Mouse (Mus musculus): Measurements from ENCODE around the gene Zbtb40. TPM values are rescaled to one million over a fixed set of nuclear protein-coding genes. Genes with fewer than 3 reads are reported as not detected.

Zbtb40 gene
- polyA plus RNA-seq, 1 experiment from 2014 or later, result 5.1 TPM

DNA sequence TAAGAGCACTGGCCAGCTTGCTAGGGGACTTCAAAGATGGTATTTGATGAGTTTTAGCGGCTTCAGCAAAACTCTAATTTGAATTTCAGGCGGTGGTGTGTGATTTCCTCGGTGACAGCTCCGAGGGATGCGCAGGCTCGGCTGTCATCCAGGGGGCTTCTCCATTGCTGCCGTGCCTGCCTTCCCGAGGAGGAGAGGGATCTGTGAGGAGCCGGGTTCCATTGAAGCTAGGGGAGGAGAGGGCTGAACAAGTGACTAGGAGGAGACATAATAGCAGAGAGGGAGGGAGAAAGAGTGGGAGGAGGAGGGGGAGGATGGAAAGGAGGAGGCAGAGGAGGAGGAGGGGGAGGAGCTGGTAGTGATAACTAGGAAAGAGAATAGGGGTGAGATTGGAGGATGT lies 81.1 kb downstream of the Zbtb40 start:
- no peak overlapping the region for H3K9ac ChIP-seq (ENCODE audit: low read length)
- H3K27ac ChIP-seq (replicated peaks; ENCODE audit: low read depth, low read length), result no peak overlapping the region
- H3K4me2 ChIP-seq (ENCODE audit: low read depth, severe bottlenecking), result no peak overlapping the region
- ATAC-seq (ENCODE audit: insufficient number of reproducible peaks, low FRiP score, low TSS enrichment, low read depth) (no peak), DNase-seq (ENCODE audit: low spot score) (no peak)
- H3K27me3 ChIP-seq (ENCODE audit: control insufficient read depth, insufficient read depth, low read length), result peaks cover 38% of the 10 kb centered on the region
- 26% methylated on average over 9 of the region's 9 CpGs for WGBS
- H3K36me3 ChIP-seq (ENCODE audit: control insufficient read depth, insufficient read depth, low read length), result no peaks in the 10 kb centered on the region
- H3K4me3 ChIP-seq (ENCODE audit: low read depth, low read length), result no peak overlapping the region
- no peaks in the 10 kb centered on the region for H3K9me3 ChIP-seq (ENCODE audit: control insufficient read depth, low read length)
- peaks cover 7% of the 10 kb centered on the region; the same call in 1 of the 2 replicates for H3K4me1 ChIP-seq (ENCODE audit: control insufficient read depth, insufficient read depth, low read length)

DNA sequence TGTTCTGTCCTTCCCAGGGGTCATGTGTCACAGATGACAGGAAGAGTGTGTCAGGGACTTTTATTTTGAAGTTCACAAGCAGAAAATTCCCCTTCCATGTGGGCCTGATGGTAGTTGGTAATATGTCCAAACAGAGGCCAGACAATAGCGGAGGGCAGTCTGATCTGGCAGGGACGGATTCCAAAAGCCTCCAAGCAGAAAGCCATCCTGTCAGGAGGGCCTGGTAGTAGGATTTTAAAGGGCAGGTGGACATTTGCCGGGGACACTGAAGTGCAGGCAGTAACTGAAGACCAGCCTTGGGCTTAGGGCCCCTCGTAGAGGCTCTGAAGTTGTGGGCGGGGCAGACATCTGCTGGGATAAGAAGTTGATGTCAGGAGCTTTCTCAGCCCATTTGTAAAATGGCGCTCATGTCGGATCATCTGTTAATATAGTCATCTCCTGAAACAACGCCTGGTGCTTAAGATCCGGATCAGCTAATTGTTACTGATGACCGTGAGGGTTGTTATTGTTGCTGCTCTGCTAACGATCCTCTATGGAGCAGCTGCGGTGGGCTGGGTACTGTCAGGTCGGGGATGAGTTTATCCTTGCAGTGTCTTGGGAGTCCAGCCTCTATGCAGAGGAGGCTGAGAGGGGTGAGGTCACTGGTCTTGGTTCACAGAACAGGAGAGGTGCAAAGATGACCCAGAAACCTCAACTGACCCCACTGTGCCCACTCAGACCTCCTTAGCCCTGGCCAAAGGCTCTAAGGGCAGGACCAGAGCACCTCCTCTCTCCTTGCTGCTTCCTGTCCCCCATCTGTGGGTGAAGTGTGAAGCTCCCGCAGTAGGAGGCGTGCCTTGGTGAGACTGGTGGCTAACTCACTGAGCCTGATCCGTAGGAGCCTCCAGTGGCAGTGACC lies 81.9 kb downstream of the Zbtb40 start:
- Histone ChIP-seq H3K27ac (replicated peaks; ENCODE audit: low read depth, low read length) (no peak overlapping the region), H3K4me1 (ENCODE audit: control insufficient read depth, insufficient read depth, low read length) (peaks cover 11% of the 10 kb centered on the region), H3K27me3 (ENCODE audit: control insufficient read depth, insufficient read depth, low read length) (peaks cover 38% of the 10 kb centered on the region), H3K4me3 (ENCODE audit: low read depth, low read length) (no peak overlapping the region), H3K9me3 (ENCODE audit: control insufficient read depth, low read length) (no peaks in the 10 kb centered on the region), H3K9ac (ENCODE audit: low read length) (no peak overlapping the region), H3K4me2 (ENCODE audit: low read depth, severe bottlenecking) (no peak overlapping the region), H3K36me3 (ENCODE audit: control insufficient read depth, insufficient read depth, low read length) (no peaks in the 10 kb centered on the region)
- WGBS, result 24% methylated on average over 16 of the region's 16 CpGs
- ATAC-seq (ENCODE audit: insufficient number of reproducible peaks, low FRiP score, low TSS enrichment, low read depth) (no peak), DNase-seq (ENCODE audit: low spot score) (no peak)

DNA sequence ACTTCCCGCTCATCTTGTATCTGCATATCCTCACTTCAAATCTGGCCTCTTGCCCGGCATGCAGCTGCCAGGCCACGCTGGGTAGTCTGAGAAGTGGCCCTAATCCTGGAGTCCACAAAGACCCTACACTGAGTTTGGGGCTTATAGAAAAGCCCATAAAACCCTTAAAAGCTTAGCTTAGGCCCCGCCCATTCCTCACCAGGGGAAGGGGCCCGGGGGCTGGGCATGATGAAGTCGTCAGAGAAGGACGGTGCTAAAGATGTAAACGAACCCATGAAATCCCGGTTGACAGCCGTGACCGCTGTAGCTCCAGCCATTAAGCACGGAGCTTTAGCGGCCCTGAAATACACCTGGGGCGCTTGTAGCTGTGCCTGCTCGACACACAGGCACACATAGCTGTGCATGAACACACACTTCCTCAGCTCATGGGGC lies 83.6 kb downstream of the Zbtb40 start:
- Histone ChIP-seq H3K4me2 (ENCODE audit: low read depth, severe bottlenecking) (no peak overlapping the region), H3K4me1 (ENCODE audit: control insufficient read depth, insufficient read depth, low read length) (peaks cover 19% of the 10 kb centered on the region), H3K9ac (ENCODE audit: low read length) (no peak overlapping the region), H3K9me3 (ENCODE audit: control insufficient read depth, low read length) (no peaks in the 10 kb centered on the region), H3K27me3 (ENCODE audit: control insufficient read depth, insufficient read depth, low read length) (peaks cover 35% of the 10 kb centered on the region), H3K27ac (replicated peaks; ENCODE audit: low read depth, low read length) (no peak overlapping the region), H3K4me3 (ENCODE audit: low read depth, low read length) (no peak overlapping the region), H3K36me3 (ENCODE audit: control insufficient read depth, insufficient read depth, low read length) (no peaks in the 10 kb centered on the region)
- WGBS, result 15% methylated on average over 15 of the region's 15 CpGs
- no peak for DNase-seq (ENCODE audit: low spot score)
- ATAC-seq (ENCODE audit: insufficient number of reproducible peaks, low FRiP score, low TSS enrichment, low read depth), result peak; percentile 69

DNA sequence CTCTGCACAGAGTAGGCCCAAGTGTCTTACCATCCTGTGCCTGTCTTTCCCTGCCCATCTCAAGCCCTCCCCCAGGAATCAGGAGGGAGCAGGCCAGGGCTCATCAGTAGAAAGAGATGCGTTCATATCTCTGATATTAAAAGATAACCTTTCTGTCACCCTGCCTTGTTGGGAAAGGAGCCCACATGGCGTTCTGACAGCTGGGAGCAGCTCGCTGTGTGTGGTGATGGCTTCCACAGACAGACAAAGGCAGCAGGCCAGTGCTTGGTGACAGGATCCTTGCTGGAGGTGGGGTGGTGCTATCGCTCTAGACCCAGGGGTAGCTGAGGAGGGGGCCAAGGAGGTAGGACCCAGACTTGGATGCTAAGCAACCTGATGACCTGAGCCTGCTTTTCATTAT lies 86.2 kb downstream of the Zbtb40 start:
- 70% methylated on average over 4 of the region's 4 CpGs for WGBS
- Histone ChIP-seq H3K9ac (ENCODE audit: low read length) (no peak overlapping the region), H3K4me3 (ENCODE audit: low read depth, low read length) (no peak overlapping the region), H3K4me2 (ENCODE audit: low read depth, severe bottlenecking) (no peak overlapping the region), H3K27ac (replicated peaks; ENCODE audit: low read depth, low read length) (no peak overlapping the region), H3K36me3 (ENCODE audit: control insufficient read depth, insufficient read depth, low read length) (no peaks in the 10 kb centered on the region), H3K9me3 (ENCODE audit: control insufficient read depth, low read length) (no peaks in the 10 kb centered on the region), H3K27me3 (ENCODE audit: control insufficient read depth, insufficient read depth, low read length) (peaks cover 35% of the 10 kb centered on the region), H3K4me1 (ENCODE audit: control insufficient read depth, insufficient read depth, low read length) (peaks cover 13% of the 10 kb centered on the region)
- DNase-seq (ENCODE audit: low spot score) (no peak), ATAC-seq (ENCODE audit: insufficient number of reproducible peaks, low FRiP score, low TSS enrichment, low read depth) (no peak)

DNA sequence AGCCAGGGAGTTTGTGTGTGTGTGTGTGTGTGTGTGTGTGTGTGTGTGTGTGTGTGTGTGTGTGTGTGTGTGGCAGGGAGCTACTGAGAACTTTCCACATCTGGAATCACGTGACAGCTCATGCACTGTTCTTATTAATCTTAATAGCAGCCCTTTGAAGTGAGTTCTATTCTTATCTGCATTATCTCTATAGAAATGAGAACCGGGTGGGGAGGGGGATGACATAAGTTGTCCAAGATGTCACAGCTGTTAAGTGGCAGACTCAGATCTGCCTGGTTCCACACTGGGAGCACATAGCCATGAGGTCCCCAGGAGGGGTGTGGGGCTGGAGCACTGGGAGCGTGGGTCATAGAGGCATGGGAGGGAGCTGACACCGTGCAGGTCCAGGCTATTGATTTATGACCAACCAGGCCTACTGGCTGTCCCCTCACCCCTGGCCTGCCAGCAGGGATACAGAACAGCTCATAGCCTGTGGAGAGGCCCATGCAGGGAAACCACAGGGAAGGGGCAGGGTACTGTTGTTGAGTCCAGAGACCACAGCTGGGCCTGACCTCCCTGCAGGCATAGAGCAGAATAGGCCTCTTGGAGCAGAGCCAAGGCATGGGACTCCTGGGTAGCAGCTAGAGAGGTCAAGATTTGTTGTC lies 86.8 kb downstream of the Zbtb40 start:
- H3K9ac ChIP-seq (ENCODE audit: low read length), result no peak overlapping the region
- DNase-seq (ENCODE audit: low spot score) (no peak), ATAC-seq (ENCODE audit: insufficient number of reproducible peaks, low FRiP score, low TSS enrichment, low read depth) (no peak)
- no peak overlapping the region for H3K27ac ChIP-seq (replicated peaks; ENCODE audit: low read depth, low read length)
- WGBS, result 11% methylated on average over 4 of the region's 4 CpGs
- no peaks in the 10 kb centered on the region for H3K36me3 ChIP-seq (ENCODE audit: control insufficient read depth, insufficient read depth, low read length)
- H3K4me3 ChIP-seq (ENCODE audit: low read depth, low read length), result no peak overlapping the region
- H3K4me2 ChIP-seq (ENCODE audit: low read depth, severe bottlenecking), result no peak overlapping the region
- peaks cover 36% of the 10 kb centered on the region for H3K27me3 ChIP-seq (ENCODE audit: control insufficient read depth, insufficient read depth, low read length)
- H3K4me1 ChIP-seq (ENCODE audit: control insufficient read depth, insufficient read depth, low read length), result peaks cover 16% of the 10 kb centered on the region
- no peaks in the 10 kb centered on the region for H3K9me3 ChIP-seq (ENCODE audit: control insufficient read depth, low read length)

DNA sequence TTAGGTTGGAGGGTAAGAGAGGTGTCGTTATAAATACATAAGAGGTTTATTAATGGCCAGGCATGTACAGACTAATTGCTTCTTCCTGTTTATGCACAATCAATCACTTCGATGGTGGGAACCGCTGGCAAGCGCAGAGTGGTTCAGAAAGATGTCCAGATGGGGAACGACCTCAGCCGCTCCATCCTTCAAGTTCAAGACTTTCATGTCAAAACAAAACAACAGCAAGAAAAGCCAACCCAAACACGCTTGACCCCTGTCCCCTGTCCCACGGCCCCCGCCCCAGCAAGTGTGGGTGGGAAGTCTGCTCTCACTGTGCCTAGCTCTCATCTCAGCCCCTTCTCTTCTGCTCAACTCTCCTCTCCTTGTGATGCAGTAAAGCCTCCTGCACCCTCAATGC lies 88.0 kb downstream of the Zbtb40 start:
- Histone ChIP-seq H3K9ac (ENCODE audit: low read length) (no peak overlapping the region), H3K4me2 (ENCODE audit: low read depth, severe bottlenecking) (no peak overlapping the region), H3K4me1 (ENCODE audit: control insufficient read depth, insufficient read depth, low read length) (peaks cover 19% of the 10 kb centered on the region), H3K4me3 (ENCODE audit: low read depth, low read length) (no peak overlapping the region), H3K9me3 (ENCODE audit: control insufficient read depth, low read length) (no peaks in the 10 kb centered on the region), H3K36me3 (ENCODE audit: control insufficient read depth, insufficient read depth, low read length) (no peaks in the 10 kb centered on the region), H3K27ac (replicated peaks; ENCODE audit: low read depth, low read length) (no peak overlapping the region), H3K27me3 (ENCODE audit: control insufficient read depth, insufficient read depth, low read length) (peaks cover 36% of the 10 kb centered on the region)
- DNase-seq (ENCODE audit: low spot score) (no peak), ATAC-seq (ENCODE audit: insufficient number of reproducible peaks, low FRiP score, low TSS enrichment, low read depth) (no peak)
- WGBS, result 48% methylated on average over 9 of the region's 9 CpGs

DNA sequence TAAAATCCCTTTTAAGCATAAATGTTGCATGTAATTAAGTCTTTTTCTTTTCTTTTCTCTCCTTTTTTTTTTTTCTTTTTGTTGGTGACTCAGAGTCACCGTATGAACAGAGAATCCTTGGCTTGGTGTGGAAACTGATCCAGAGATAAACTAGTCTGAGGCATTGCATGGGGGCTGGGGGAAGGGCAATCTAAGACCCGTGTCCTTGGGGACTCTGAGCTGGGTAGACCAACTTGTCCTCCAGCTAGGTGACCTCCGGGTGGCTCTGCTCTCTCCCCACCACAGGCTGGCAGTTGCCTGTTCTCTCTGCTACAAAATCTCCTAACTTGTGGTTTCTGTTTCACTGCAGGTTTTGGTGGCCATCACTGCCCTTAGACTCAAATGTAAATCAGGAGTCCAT lies 88.5 kb downstream of the Zbtb40 start:
- Histone ChIP-seq H3K36me3 (ENCODE audit: control insufficient read depth, insufficient read depth, low read length) (no peaks in the 10 kb centered on the region), H3K9ac (ENCODE audit: low read length) (no peak overlapping the region), H3K4me3 (ENCODE audit: low read depth, low read length) (no peak overlapping the region), H3K4me1 (ENCODE audit: control insufficient read depth, insufficient read depth, low read length) (peaks cover 19% of the 10 kb centered on the region), H3K9me3 (ENCODE audit: control insufficient read depth, low read length) (no peaks in the 10 kb centered on the region), H3K27me3 (ENCODE audit: control insufficient read depth, insufficient read depth, low read length) (peaks cover 40% of the 10 kb centered on the region), H3K27ac (replicated peaks; ENCODE audit: low read depth, low read length) (no peak overlapping the region), H3K4me2 (ENCODE audit: low read depth, severe bottlenecking) (no peak overlapping the region)
- DNase-seq (ENCODE audit: low spot score) (no peak), ATAC-seq (ENCODE audit: insufficient number of reproducible peaks, low FRiP score, low TSS enrichment, low read depth) (no peak)
- 63% methylated on average over 3 of the region's 3 CpGs for WGBS

DNA sequence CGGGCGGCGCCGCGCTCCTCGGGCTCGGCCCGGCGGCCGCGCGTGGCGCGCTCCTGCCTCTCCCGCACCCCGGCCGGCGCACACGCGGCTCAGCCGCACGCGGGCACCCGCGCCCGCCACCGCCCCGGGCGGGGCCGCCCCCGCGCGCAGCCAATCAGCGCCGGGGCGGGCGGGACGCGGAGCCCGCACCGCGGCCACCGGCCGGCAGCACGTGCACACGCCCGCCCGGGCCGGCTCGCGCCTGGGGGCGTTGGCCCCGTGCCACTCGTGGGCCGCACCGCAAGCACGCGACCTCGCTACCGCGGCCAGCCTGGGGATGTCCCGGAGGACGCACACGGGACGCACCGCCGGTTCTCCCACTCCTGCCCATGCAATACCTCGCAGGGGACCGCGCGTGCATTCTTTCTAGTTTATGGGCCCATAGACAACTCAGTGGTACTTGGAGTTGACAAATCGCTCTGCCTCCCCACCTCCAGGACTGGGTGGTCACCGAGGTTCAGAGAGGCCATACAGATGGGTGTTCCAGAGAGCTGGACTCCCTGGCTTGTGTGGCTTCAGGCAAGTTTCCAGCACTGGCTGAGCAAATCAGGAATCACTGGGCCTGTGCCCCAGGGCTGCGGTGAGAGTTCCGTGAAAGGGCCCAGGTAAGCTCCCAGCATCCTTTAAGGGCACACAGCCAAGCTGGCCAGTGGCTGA lies 91.7 kb downstream of the Zbtb40 start, which contains the start of gene Epha8:
TSS of gene Epha8 (minus strand) at position 66 of the 696 bp plus-strand sequence.
- ATAC-seq (ENCODE audit: insufficient number of reproducible peaks, low FRiP score, low TSS enrichment, low read depth) (no peak), DNase-seq (ENCODE audit: low spot score) (no peak)
- peak within 1 kb of the TSS; percentile 34 for H3K9ac ChIP-seq (ENCODE audit: low read length)
- H3K36me3 ChIP-seq (ENCODE audit: control insufficient read depth, insufficient read depth, low read length), result no peaks in the 10 kb centered on the region
- H3K27ac ChIP-seq (replicated peaks; ENCODE audit: low read depth, low read length), result no peak within 1 kb of the TSS
- H3K9me3 ChIP-seq (ENCODE audit: control insufficient read depth, low read length), result no peaks in the 10 kb centered on the region
- peaks cover 46% of the 10 kb centered on the region for H3K27me3 ChIP-seq (ENCODE audit: control insufficient read depth, insufficient read depth, low read length)
- peaks cover 17% of the 10 kb centered on the region for H3K4me1 ChIP-seq (ENCODE audit: control insufficient read depth, insufficient read depth, low read length)
- WGBS, result 2% methylated on average over 38 of the region's 75 CpGs
- H3K4me2 ChIP-seq (ENCODE audit: low read depth, severe bottlenecking), result peak within 1 kb of the TSS; percentile 96
- peak within 1 kb of the TSS; percentile 32 for H3K4me3 ChIP-seq (ENCODE audit: low read depth, low read length)
